Mouse (Mus musculus) MEL (cell line): ENCODE measurements around the gene Padi6. TPM values are rescaled to one million over a fixed set of nuclear protein-coding genes. Genes with fewer than 3 reads are reported as not detected.
A peak's percentile ranks its signal among the peaks of the same experiment; 100 is the strongest.

Source experiments
- DNase-seq: peaks from one replicate; pipeline ENCODE4 v3.0.0; 2011; ENCODE audit warnings: low read depth, low spot score
- H3K27ac ChIP-seq: 2 replicates; pipeline ENCODE4 v1.5.1; 2012; ENCODE audit warnings: low read depth, mild to moderate bottlenecking, control low read depth, low read length, moderate library complexity; ENCODE audit not compliant: control insufficient read depth
- H3K27me3 ChIP-seq, 2 experiments: fragments of 150-350 bp in 1 of 2; sonication (generic) in 1 of 2; 2 replicates each; pipeline ENCODE4 v1.6.1; 2012; ENCODE audit warnings: low read length in 2 of 2, mild to moderate bottlenecking in 2 of 2, improper control_type of control experiment in 1 of 2, moderate library complexity in 1 of 2; ENCODE audit not compliant: insufficient read depth in 2 of 2, control insufficient read depth in 1 of 2
- H3K36me3 ChIP-seq, 2 experiments: 2 replicates each; pipeline ENCODE4 v1.6.1; 2012 to 2014; ENCODE audit warnings: low read length in 2 of 2, improper control_type of control experiment in 1 of 2, inconsistent platforms in 1 of 2, mild to moderate bottlenecking in 1 of 2; ENCODE audit not compliant: insufficient read depth in 2 of 2, control insufficient read depth in 1 of 2
- H3K4me1 ChIP-seq, 2 experiments: fragments of 150-350 bp in 1 of 2; sonication (generic) in 1 of 2; 2 replicates each; pipeline ENCODE4 v1.6.1; 2012; ENCODE audit warnings: low read length in 2 of 2, improper control_type of control experiment in 1 of 2, mild to moderate bottlenecking in 1 of 2; ENCODE audit not compliant: insufficient read depth in 2 of 2, control insufficient read depth in 1 of 2
- H3K4me3 ChIP-seq, 2 experiments: fragments of 150-350 bp in 1 of 2; sonication (generic) in 1 of 2; 2 replicates each; pipeline ENCODE4 v1.5.1; 2012; ENCODE audit warnings: low read depth in 2 of 2, low read length in 2 of 2, mild to moderate bottlenecking in 2 of 2, moderate library complexity in 2 of 2, control low read depth in 1 of 2, improper control_type of control experiment in 1 of 2; ENCODE audit not compliant: control insufficient read depth in 1 of 2, insufficient read depth in 1 of 2
- H3K79me2 ChIP-seq: 2 replicates; pipeline ENCODE4 v1.6.1; 2012; ENCODE audit warnings: mild to moderate bottlenecking, low read length, moderate library complexity; ENCODE audit not compliant: control insufficient read depth, poor library complexity, insufficient read depth
- H3K9ac ChIP-seq: 2 replicates; pipeline ENCODE4 v1.6.1; 2012; ENCODE audit warnings: low read depth, mild to moderate bottlenecking, control low read depth, low read length, moderate library complexity; ENCODE audit not compliant: control insufficient read depth, poor library complexity, severe bottlenecking
- H3K9me3 ChIP-seq: fragments of 150-350 bp; sonication (generic); replicated peaks from 2 replicates; pipeline ENCODE4 v1.6.1; 2012; ENCODE audit warnings: mild to moderate bottlenecking, low read length, improper control_type of control experiment, moderate library complexity; ENCODE audit not compliant: insufficient read depth
- BHLHE40 ChIP-seq: IDR thresholded peaks from 2 replicates; pipeline ENCODE4 v1.6.1; 2012; ENCODE audit warnings: low read depth, mild to moderate bottlenecking, inconsistent platforms, low read length, improper control_type of control experiment, borderline replicate concordance
- CHD2 ChIP-seq: IDR thresholded peaks from 2 replicates; pipeline ENCODE4 v1.6.1; 2011; ENCODE audit warnings: low read length, improper control_type of control experiment
- CTCF ChIP-seq, 3 experiments: IDR thresholded peaks in 2 of 3; conservative IDR thresholded peaks in 1 of 3; 2 replicates each; pipeline ENCODE4 v1.5.1; 2011 to 2012; ENCODE audit warnings: low read length in 3 of 3, low read depth in 2 of 3, mild to moderate bottlenecking in 2 of 3, improper control_type of control experiment in 1 of 3, inconsistent platforms in 1 of 3, mixed read lengths in 1 of 3, moderate library complexity in 1 of 3; ENCODE audit not compliant: control insufficient read depth in 1 of 3, insufficient read depth in 1 of 3, poor library complexity in 1 of 3, severe bottlenecking in 1 of 3
- GABPA ChIP-seq: IDR thresholded peaks from 2 replicates; pipeline ENCODE4 v1.6.1; 2012; ENCODE audit warnings: low read depth, mild to moderate bottlenecking, inconsistent platforms, low read length, improper control_type of control experiment, moderate library complexity
- HCFC1 ChIP-seq: IDR thresholded peaks from 2 replicates; pipeline ENCODE4 v1.6.1; 2012; ENCODE audit warnings: low read depth, mild to moderate bottlenecking, inconsistent platforms, low read length, improper control_type of control experiment, moderate library complexity
- MAFK ChIP-seq: IDR thresholded peaks from 2 replicates; pipeline ENCODE4 v1.6.1; 2011; ENCODE audit warnings: low read depth, mild to moderate bottlenecking, low read length, improper control_type of control experiment, borderline replicate concordance
- MAZ ChIP-seq: IDR thresholded peaks from 2 replicates; pipeline ENCODE4 v1.6.1; 2012; ENCODE audit warnings: low read depth, mild to moderate bottlenecking, inconsistent platforms, low read length, improper control_type of control experiment
- MEF2A ChIP-seq: IDR thresholded peaks from 2 replicates; pipeline ENCODE4 v1.6.1; 2014; ENCODE audit warnings: low read depth, mild to moderate bottlenecking, inconsistent platforms, low read length, improper control_type of control experiment; ENCODE audit not compliant: poor library complexity, insufficient replicate concordance, severe bottlenecking; ENCODE audit errors: extremely low read depth
- MYB ChIP-seq: IDR thresholded peaks from 2 replicates; pipeline ENCODE4 v1.6.1; 2011; ENCODE audit warnings: mild to moderate bottlenecking, low read depth, low read length, improper control_type of control experiment
- NELFE ChIP-seq: IDR thresholded peaks from 2 replicates; pipeline ENCODE4 v1.6.1; 2011; ENCODE audit warnings: low read depth, low read length, improper control_type of control experiment
- NRF1 ChIP-seq: IDR thresholded peaks from 2 replicates; pipeline ENCODE4 v1.6.1; 2014; ENCODE audit warnings: low read depth, mild to moderate bottlenecking, inconsistent platforms, low read length, improper control_type of control experiment, moderate library complexity; ENCODE audit not compliant: poor library complexity, insufficient read depth, severe bottlenecking
- POLR2A ChIP-seq, 2 experiments: IDR thresholded peaks; 2 replicates each; pipeline ENCODE4 v1.6.1; 2011 to 2012; ENCODE audit warnings: low read length in 2 of 2, mild to moderate bottlenecking in 2 of 2, control low read depth in 1 of 2, improper control_type of control experiment in 1 of 2, low read depth in 1 of 2, moderate library complexity in 1 of 2; ENCODE audit not compliant: control insufficient read depth in 1 of 2, insufficient read depth in 1 of 2, poor library complexity in 1 of 2
- POLR2AphosphoS2 ChIP-seq: IDR thresholded peaks from 2 replicates; pipeline ENCODE4 v1.6.1; 2011; ENCODE audit warnings: low read length, improper control_type of control experiment
- POLR2AphosphoS5 ChIP-seq: IDR thresholded peaks from 2 replicates; pipeline ENCODE4 v1.6.1; 2012; ENCODE audit warnings: low read depth, borderline replicate concordance, mild to moderate bottlenecking, inconsistent platforms, low read length, moderate library complexity, mixed read lengths
- RAD21 ChIP-seq: IDR thresholded peaks from 2 replicates; pipeline ENCODE4 v1.6.1; 2011; ENCODE audit warnings: mild to moderate bottlenecking, low read depth, low read length, improper control_type of control experiment
- SMC3 ChIP-seq: IDR thresholded peaks from 2 replicates; pipeline ENCODE4 v1.6.1; 2011; ENCODE audit warnings: low read depth, low read length, improper control_type of control experiment
- TAL1 ChIP-seq: IDR thresholded peaks from 2 replicates; pipeline ENCODE4 v1.6.1; 2012; ENCODE audit warnings: mild to moderate bottlenecking, inconsistent platforms, low read length, moderate library complexity, mixed read lengths
- TBP ChIP-seq: IDR thresholded peaks from 2 replicates; pipeline ENCODE4 v1.8.0; 2011; ENCODE audit warnings: low read depth, low read length, improper control_type of control experiment
- TCF12 ChIP-seq: IDR thresholded peaks from 2 replicates; pipeline ENCODE4 v1.6.1; 2014; ENCODE audit warnings: low read depth, mild to moderate bottlenecking, inconsistent platforms, low read length, improper control_type of control experiment, moderate library complexity
- ZC3H11A ChIP-seq: IDR thresholded peaks from 2 replicates; pipeline ENCODE4 v1.6.1; 2012; ENCODE audit warnings: low read depth, mild to moderate bottlenecking, inconsistent platforms, low read length, improper control_type of control experiment
- ZKSCAN1 ChIP-seq: IDR thresholded peaks from 2 replicates; pipeline ENCODE4 v1.6.1; 2012; ENCODE audit warnings: low read depth, mild to moderate bottlenecking, inconsistent platforms, low read length, improper control_type of control experiment, moderate library complexity
- polyA plus RNA-seq, 2 experiments: library from polyadenylated mRNA; stranded (reverse) in 1 of 2; unstranded in 1 of 2; fragments of >175 nt in 1 of 2; fragments of >200 nt in 1 of 2; gene quantifications; 2 replicates each; pipeline versions ENCODE4 v1.2.1 to v1.2.4; 2012; ENCODE audit warnings: low replicate concordance in 2 of 2, low read depth in 1 of 2; ENCODE audit not compliant: insufficient read length in 2 of 2, insufficient read depth in 1 of 2, missing spikeins in 1 of 2
- total RNA-seq: library from RNA; depleted of rRNA; stranded (reverse); fragments of 300-350 nt; gene quantifications from 2 replicates; pipeline ENCODE4 v1.2.3, GENCODE M21; 2012

Padi6 gene
- total and polyA plus RNA-seq, 3 experiments, result not detected

DNA sequence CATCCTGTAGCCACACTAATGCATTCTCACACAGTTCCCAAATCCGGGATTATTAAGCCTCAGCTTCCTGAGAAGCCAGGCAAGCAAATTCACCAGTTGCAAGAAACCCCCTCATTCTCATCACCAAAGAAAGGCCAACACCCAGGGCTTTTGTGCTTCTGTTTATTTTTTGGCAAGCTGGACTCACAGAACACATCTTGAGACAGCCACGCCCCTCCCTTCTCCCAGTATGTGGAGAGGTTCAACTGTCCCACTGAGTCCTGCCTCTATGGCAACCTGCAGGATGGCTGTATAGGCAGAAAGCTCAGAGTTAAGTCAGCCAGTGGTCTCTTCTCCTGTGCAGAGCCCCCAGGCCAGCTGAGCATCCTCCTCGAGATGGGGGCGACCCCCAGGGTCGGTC lies 42.8 kb upstream of the Padi6 start:
- H3K36me3 ChIP-seq, result peaks cover 0 to 8% of the 10 kb centered on the region in 2 experiments; a peak in 2 of 4 replicates
- H3K4me3 ChIP-seq, result no peak overlapping the region
- H3K4me1 ChIP-seq, result no peaks in the 10 kb centered on the region
- no peaks in the 10 kb centered on the region for H3K9me3 ChIP-seq
- H3K27me3 ChIP-seq, result no peaks in the 10 kb centered on the region
- no peak overlapping the region for H3K9ac ChIP-seq
- TF ChIP-seq MYB (no peak), POLR2AphosphoS2 (peak; percentile 59)
- TF ChIP-seq, all 39 proteins: peak for 1
- no peaks in the 10 kb centered on the region for H3K79me2 ChIP-seq
- no peak overlapping the region for H3K27ac ChIP-seq
- no peak for DNase-seq

DNA sequence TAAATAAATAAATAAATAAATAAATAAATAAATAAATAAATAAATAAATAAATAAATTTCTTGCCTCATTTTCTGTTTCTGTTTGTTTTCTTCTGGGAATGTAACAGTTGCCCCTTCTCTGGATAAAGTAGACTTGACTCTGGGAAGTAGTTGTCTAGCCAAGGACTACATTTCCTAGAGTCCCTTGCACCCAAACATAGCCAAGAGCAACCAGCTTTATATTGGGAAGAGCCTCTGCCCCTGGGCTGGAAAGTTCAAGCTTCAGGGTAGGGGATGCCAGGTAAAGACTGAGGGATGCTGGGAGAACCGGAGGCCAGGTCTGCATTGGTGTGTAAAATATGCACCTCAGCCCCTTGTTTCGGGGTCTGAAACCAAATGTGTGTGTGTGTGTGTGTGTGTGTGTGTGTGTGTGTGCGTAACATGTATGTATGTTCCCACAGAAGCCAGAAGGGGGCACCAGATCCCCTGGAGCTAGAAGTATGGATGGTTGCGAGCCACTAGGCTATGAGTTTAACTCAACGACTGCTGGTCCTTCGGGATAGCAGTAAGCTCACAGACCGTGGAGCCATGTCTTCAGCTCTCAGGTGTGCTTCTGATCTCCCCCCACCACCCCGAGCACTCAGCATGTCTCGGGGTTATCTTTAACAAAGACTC lies 42.0 kb upstream of the Padi6 start:
- peak; percentile 44 for DNase-seq
- Histone ChIP-seq H3K36me3 (peaks cover 0 to 8% of the 10 kb centered on the region in 2 experiments; a peak in 2 of 4 replicates), H3K27ac (no peak overlapping the region), H3K4me3 (no peak overlapping the region), H3K9ac (no peak overlapping the region), H3K27me3 (no peaks in the 10 kb centered on the region), H3K4me1 (no peaks in the 10 kb centered on the region), H3K79me2 (no peaks in the 10 kb centered on the region), H3K9me3 (no peaks in the 10 kb centered on the region)
- 0 out of 2 replicates have a peak, but pooled peaks have one; percentile 15 for TF ChIP-seq POLR2AphosphoS2
- peak; percentile 44 for TF ChIP-seq SMC3
- TF ChIP-seq ZC3H11A, result 0 out of 2 replicates have a peak, but pooled peaks have one; percentile 4
- TF ChIP-seq RAD21, result peak; percentile 23
- no peak for TF ChIP-seq GABPA
- TF ChIP-seq MYB, result no peak
- TF ChIP-seq CTCF (IDR thresholded peaks at IDR 0.05 in 2 of 3, conservative IDR thresholded peaks at IDR 0.05 in 1 of 3; ENCODE audit: control insufficient read depth in 1 of 3, insufficient read depth in 1 of 3, low read depth in 2 of 3, low read length in 3 of 3, poor library complexity in 1 of 3, severe bottlenecking in 1 of 3), result peak; percentile 22 to 47 (median 29); a peak in 4 of 6 replicates

DNA sequence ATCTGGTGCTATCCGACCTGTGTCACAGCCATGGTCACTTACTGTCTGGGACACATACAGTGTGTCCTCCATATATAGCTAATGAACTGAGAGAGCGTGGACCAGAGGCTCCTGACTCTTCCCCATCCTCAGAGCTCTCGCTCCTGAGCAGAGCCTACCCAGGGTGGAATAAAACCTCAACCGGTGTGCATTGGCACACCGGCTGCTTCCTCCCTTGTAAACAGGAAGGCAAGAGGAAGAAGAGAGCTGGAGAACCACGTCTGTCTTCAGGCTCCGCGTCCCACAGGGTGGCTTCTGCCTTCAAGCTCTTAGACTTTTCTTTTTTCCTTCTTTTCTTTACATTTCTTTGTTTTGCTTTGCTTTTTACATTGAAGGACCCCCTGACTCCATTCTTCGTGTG lies 40.4 kb upstream of the Padi6 start:
- TF ChIP-seq NRF1 (no peak), MAFK (no peak), ZC3H11A (no peak), ZKSCAN1 (no peak), POLR2AphosphoS5 (no peak), MYB (no peak), BHLHE40 (no peak), POLR2A (IDR thresholded peaks at IDR 0.05; ENCODE audit: control insufficient read depth in 1 of 2, insufficient read depth in 1 of 2, low read depth in 1 of 2, low read length in 2 of 2, poor library complexity in 1 of 2) (no peak), TCF12 (no peak), CTCF (IDR thresholded peaks at IDR 0.05 in 2 of 3, conservative IDR thresholded peaks at IDR 0.05 in 1 of 3; ENCODE audit: control insufficient read depth in 1 of 3, insufficient read depth in 1 of 3, low read depth in 2 of 3, low read length in 3 of 3, poor library complexity in 1 of 3, severe bottlenecking in 1 of 3) (no peak), GABPA (no peak), CHD2 (no peak), NELFE (no peak), MEF2A (no peak), TBP (no peak), MAZ (no peak), HCFC1 (no peak), TAL1 (no peak)
- Histone ChIP-seq H3K4me3 (no peak overlapping the region), H3K27me3 (no peaks in the 10 kb centered on the region), H3K36me3 (peaks cover 0 to 8% of the 10 kb centered on the region in 2 experiments; a peak in 2 of 4 replicates), H3K9ac (no peak overlapping the region), H3K79me2 (no peaks in the 10 kb centered on the region), H3K4me1 (no peaks in the 10 kb centered on the region), H3K9me3 (no peaks in the 10 kb centered on the region), H3K27ac (no peak overlapping the region)
- no peak for DNase-seq
